Mouse (Mus musculus) hindbrain, embryonic 14.5 days (tissue): Measurements from ENCODE around the gene Cyp2b13. TPM values are rescaled to one million over a fixed set of nuclear protein-coding genes. Genes with fewer than 3 reads are reported as not detected.

ENCODE experiments used
- polyA plus RNA-seq: library from polyadenylated mRNA; unstranded; fragments of >200 nt; fragmentation: Nextera tagmentation; extraction: Ambion mirVana; gene quantifications from 2 replicates; pipeline ENCODE4 v1.2.1, GENCODE M21; 2014

Gene Cyp2b13
- polyA plus RNA-seq, 1 experiment from 2014 or later = not detected

Other genes with a start within 250 kb of the Cyp2b13 start
- gene Cyp2s1, start 244.6 kb upstream of the Cyp2b13 start, polyA plus RNA-seq = 1.6 and 2.2 TPM in 2 replicates
- not detected in 2 replicates for gene Cyp2b10, start 163.9 kb upstream of the Cyp2b13 start, polyA plus RNA-seq
- gene Cyp2b9, start 111.9 kb downstream of the Cyp2b13 start, polyA plus RNA-seq = not detected in 2 replicates
- gene Vmn1r184, start 198.8 kb downstream of the Cyp2b13 start, polyA plus RNA-seq = not detected in 2 replicates
- gene Cyp2a4, start 245.7 kb downstream of the Cyp2b13 start, polyA plus RNA-seq = not detected in 2 replicates